Mouse (Mus musculus): Measurements from ENCODE around the gene Ube2h. TPM values are rescaled to one million over a fixed set of nuclear protein-coding genes. Genes with fewer than 3 reads are reported as not detected.
A peak's percentile ranks its signal among the peaks of the same experiment; 100 is the strongest.

Gene Ube2h
- polyA plus RNA-seq, 1 experiment from 2014 or later: 56.9 TPM

DNA sequence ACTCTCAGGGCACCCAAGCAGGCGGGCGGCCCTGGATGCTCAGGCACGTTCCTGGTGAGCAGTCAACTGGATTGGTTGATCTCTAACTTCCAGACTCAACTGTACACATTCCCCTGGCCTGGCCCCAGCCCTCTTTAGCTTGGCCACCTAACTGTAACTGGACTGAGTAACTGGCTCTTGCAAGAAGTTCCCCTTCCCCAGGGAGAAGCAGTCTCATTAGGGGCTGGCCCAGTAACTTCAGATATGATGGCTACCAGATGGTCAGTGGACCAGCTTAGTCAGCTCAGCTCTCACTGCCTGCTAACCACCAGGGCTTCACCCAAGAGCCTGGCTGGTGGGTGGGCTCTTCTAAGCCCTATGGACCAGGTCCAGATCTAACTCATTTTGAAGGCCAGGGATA lies 136.1 kb downstream of the Ube2h start:
- 94% methylated on average over 3 of the region's 3 CpGs for WGBS
- Histone ChIP-seq H3K27me3 (peaks cover 74% of the 10 kb centered on the region), H3K9ac (no peak overlapping the region), H3K4me1 (peaks cover 22% of the 10 kb centered on the region), H3K27ac (no peak overlapping the region), H3K9me3 (no peaks in the 10 kb centered on the region), H3K36me3 (replicated peaks) (no peaks in the 10 kb centered on the region), H3K4me3 (replicated peaks) (no peak overlapping the region), H3K4me2 (no peak overlapping the region)
- no peak for ATAC-seq (ENCODE audit: low FRiP score)

DNA sequence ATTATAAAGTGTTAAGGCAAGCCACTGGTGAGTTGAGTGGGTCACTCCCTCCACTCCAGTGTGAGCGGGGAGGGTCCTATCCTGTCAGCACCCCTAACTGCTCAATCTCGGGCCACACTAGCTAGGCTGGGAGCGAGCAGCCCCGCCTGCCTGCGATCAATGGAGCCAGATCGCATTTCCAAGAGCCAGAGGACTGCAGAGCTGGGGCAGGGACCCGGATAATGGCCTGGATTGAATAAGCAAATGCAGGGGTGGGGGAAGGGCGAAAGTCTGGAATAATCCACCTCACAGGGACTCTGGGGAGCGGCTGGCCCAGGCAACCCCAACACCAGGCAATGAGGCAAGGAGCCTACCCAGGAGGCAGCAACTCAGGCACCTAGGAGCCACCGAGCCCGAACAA lies 137.1 kb downstream of the Ube2h start:
- peak; percentile 47; the same call in 1 of the 2 replicates for ATAC-seq (ENCODE audit: low FRiP score)
- Histone ChIP-seq H3K27me3 (peaks cover 69% of the 10 kb centered on the region), H3K27ac (no peak overlapping the region), H3K36me3 (replicated peaks) (no peaks in the 10 kb centered on the region), H3K9ac (no peak overlapping the region), H3K9me3 (no peaks in the 10 kb centered on the region), H3K4me1 (peaks cover 19% of the 10 kb centered on the region), H3K4me2 (no peak overlapping the region; the same call in 1 of the 2 replicates), H3K4me3 (replicated peaks) (no peak overlapping the region)
- whole genome bisulfite sequencing: 5% methylated on average over 11 of the region's 11 CpGs

DNA sequence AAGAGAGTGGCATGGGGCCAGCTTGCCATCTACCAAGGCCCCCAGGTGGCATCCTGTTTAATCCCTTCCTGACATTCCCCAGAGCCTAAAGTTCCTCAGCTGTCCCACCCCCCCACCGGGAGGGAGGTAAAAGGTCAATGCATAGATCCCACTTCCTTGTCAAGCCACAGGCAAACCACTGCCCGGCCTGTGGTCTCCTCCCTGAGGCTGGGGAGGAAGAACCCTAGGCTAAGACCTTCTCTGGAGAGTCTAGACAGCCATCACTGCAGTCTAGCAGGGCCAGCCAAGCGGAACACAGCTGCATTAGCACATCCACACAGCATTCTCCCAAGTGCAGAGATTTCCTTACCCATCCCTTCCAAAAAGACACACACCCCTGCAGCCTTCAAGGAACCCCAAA lies 138.0 kb downstream of the Ube2h start:
- Histone ChIP-seq H3K9me3 (no peaks in the 10 kb centered on the region), H3K27me3 (peaks cover 61% of the 10 kb centered on the region), H3K27ac (no peak overlapping the region), H3K36me3 (replicated peaks) (no peaks in the 10 kb centered on the region), H3K4me1 (peaks cover 22% of the 10 kb centered on the region), H3K9ac (no peak overlapping the region), H3K4me3 (replicated peaks) (no peak overlapping the region), H3K4me2 (no peak overlapping the region)
- 49% methylated on average over 3 of the region's 3 CpGs for WGBS
- no peak for ATAC-seq (ENCODE audit: low FRiP score)

DNA sequence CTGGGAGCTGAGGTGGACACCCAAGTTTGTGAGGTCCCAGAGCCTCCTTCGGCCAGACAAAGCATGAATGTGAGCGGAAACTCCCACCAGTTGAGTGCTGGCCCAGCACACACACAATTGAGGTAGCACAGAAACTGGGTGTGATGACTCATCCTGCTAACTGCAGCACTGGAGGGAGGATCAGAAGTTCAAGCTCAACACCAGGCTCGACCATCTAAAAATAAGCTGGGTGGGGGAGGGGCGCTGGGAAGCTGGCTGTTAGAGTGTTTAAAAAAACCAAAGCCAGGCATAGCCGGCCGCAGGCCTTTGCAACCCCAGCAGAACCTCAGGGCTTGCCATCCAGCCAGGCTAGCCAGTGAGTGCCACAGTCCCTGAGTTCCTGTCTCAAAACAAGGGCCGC lies 142.2 kb downstream of the Ube2h start:
- H3K4me1 ChIP-seq: peaks cover 14% of the 10 kb centered on the region
- H3K27me3 ChIP-seq: peaks cover 23% of the 10 kb centered on the region; the same call in 1 of the 2 replicates
- no peak overlapping the region for H3K9ac ChIP-seq
- no peaks in the 10 kb centered on the region for H3K36me3 ChIP-seq (replicated peaks)
- WGBS: 51% methylated on average over 7 of the region's 7 CpGs
- H3K9me3 ChIP-seq: no peaks in the 10 kb centered on the region
- no peak overlapping the region for H3K27ac ChIP-seq
- no peak overlapping the region for H3K4me3 ChIP-seq (replicated peaks)
- H3K4me2 ChIP-seq: no peak overlapping the region
- ATAC-seq (ENCODE audit: low FRiP score): no peak

- peaks cover 10% of the 10 kb centered on the region for H3K4me1 ChIP-seq
- WGBS: 72% methylated on average over 2 of the region's 2 CpGs
- H3K4me2 ChIP-seq: no peak overlapping the region
- peaks cover 18% of the 10 kb centered on the region; the same call in 1 of the 2 replicates for H3K27me3 ChIP-seq
- H3K4me3 ChIP-seq (replicated peaks): no peak overlapping the region
- ATAC-seq (ENCODE audit: low FRiP score): no peak
- H3K36me3 ChIP-seq (replicated peaks): no peaks in the 10 kb centered on the region
- H3K27ac ChIP-seq: no peak overlapping the region
- no peaks in the 10 kb centered on the region for H3K9me3 ChIP-seq
- H3K9ac ChIP-seq: no peak overlapping the region
Measured at GRCm38 (mm10) chr6:30161618-30162017, 142.7 kb downstream of the Ube2h start.

MicroRNA genes within 50 kb of the gene (microRNA counts, 519-probe panel; counts per million panel counts)
- microRNA mmu-miR-182 (not detected), microRNA mmu-miR-183 (3,770 counts per million, percentile 40 among the panel's probes with 10 or more counts), microRNA mmu-miR-96 (4,792 counts per million, percentile 61 among the panel's probes with 10 or more counts)

Small RNAs within 50 kb of the gene (microRNA-seq; reads per million reads assigned to microRNA genes)
- gene Mir182 (2,532 reads per million, percentile 85 among the genes with 10 or more reads in this experiment), gene Mir183 (1,278 reads per million, percentile 80 among the genes with 10 or more reads in this experiment), gene Mir96 (571 reads per million, percentile 70 among the genes with 10 or more reads in this experiment)

Other genes with a start within 250 kb of the Ube2h start
- gene Zc3hc1, start 86.5 kb upstream of the Ube2h start, polyA plus RNA-seq (2016; fragmentation: Nextera tagmentation; extraction: Ambion mirVana): 65.2 and 66.5 TPM in 2 replicates
- 43.1 and 47.2 TPM in 2 replicates for gene Klhdc10, start 97.3 kb upstream of the Ube2h start, polyA plus RNA-seq (2016; fragmentation: Nextera tagmentation; extraction: Ambion mirVana)
- gene Tmem209, start 205.2 kb upstream of the Ube2h start, polyA plus RNA-seq (2016; fragmentation: Nextera tagmentation; extraction: Ambion mirVana): 48.1 and 49.4 TPM in 2 replicates
- 0.29 and 0.42 TPM in 2 replicates for gene Ssmem1, start 205.3 kb upstream of the Ube2h start, polyA plus RNA-seq (2016; fragmentation: Nextera tagmentation; extraction: Ambion mirVana)
- gene Cpa2, start 237.0 kb upstream of the Ube2h start, polyA plus RNA-seq (2016; fragmentation: Nextera tagmentation; extraction: Ambion mirVana): 4.6 and 7.0 TPM in 2 replicates